8 mouse cellular contexts compared by ENCODE assay signal in genomic region chr11:58198663-58199062, GRCm38 (mm10). TPM values are rescaled to one million over a fixed set of nuclear protein-coding genes. Genes with fewer than 3 reads are reported as not detected.
DNase-seq lines count a peak whose midpoint lies in the region; ATAC-seq and TF ChIP-seq lines count a peak whose summit lies in the region.

No protein-coding gene starts in this region.

- H3K27ac ChIP-seq in kidney, adult 2 months (ENCODE audit: insufficient read depth, low read depth, low read length), result no peak overlapping the region
- no peak overlapping the region for H3K27ac ChIP-seq in embryonic facial prominence, embryonic 10.5 days (replicated peaks)
- no peak overlapping the region for H3K27ac ChIP-seq in hindbrain, embryonic 14.5 days
- H3K27ac ChIP-seq in midbrain, embryonic 13.5 days, result no peak overlapping the region

- WGBS in kidney, adult 2 months, result 81% methylated on average over 4 of the region's 4 CpGs
- 78% methylated on average over 4 of the region's 4 CpGs for WGBS in embryonic facial prominence, embryonic 10.5 days
- 94% methylated on average over 4 of the region's 4 CpGs for WGBS in hindbrain, embryonic 14.5 days
- 90% methylated on average over 4 of the region's 4 CpGs for WGBS in midbrain, embryonic 13.5 days

- TF ChIP-seq CTCF in kidney, adult 2 months (conservative IDR thresholded peaks at IDR 0.05; ENCODE audit: insufficient read depth, insufficient read length, low read depth, low read length), result no peak

- peak overlapping the region; percentile 76; the same call in 1 of the 2 replicates for H3K4me3 ChIP-seq in kidney, adult 2 months (ENCODE audit: insufficient read depth, low read depth, low read length)
- H3K4me3 ChIP-seq in embryonic facial prominence, embryonic 10.5 days, result peak overlapping the region; percentile 62
- peak overlapping the region; percentile 32; the same call in 1 of the 2 replicates for H3K4me3 ChIP-seq in hindbrain, embryonic 14.5 days (replicated peaks; ENCODE audit: low read length)
- no peak overlapping the region for H3K4me3 ChIP-seq in midbrain, embryonic 13.5 days (replicated peaks)

- DNase-seq in kidney, adult 2 months, result no peak
- no peak for DNase-seq in kidney, postnatal 14 days
- DNase-seq in embryonic facial prominence, embryonic 10.5 days (ENCODE audit: low spot score), result no peak
- DNase-seq in hindbrain, embryonic 14.5 days (ENCODE audit: low spot score), result no peak
- DNase-seq in cerebellum, postnatal 14 days, result no peak
- no peak for DNase-seq in T-cell, adult 2 months (ENCODE audit: low spot score)
- no peak for DNase-seq in natural killer cell, adult 2 months (ENCODE audit: low spot score in 2 of 2)

- no peaks in the 10 kb centered on the region for H3K27me3 ChIP-seq in kidney, adult 2 months (replicated peaks; ENCODE audit: control insufficient read depth, insufficient read depth, low read length)
- no peaks in the 10 kb centered on the region for H3K27me3 ChIP-seq in embryonic facial prominence, embryonic 10.5 days (replicated peaks; ENCODE audit: low read depth, poor library complexity, severe bottlenecking)
- no peaks in the 10 kb centered on the region for H3K27me3 ChIP-seq in hindbrain, embryonic 14.5 days (ENCODE audit: control insufficient read depth, insufficient read depth, low read length)
- no peaks in the 10 kb centered on the region for H3K27me3 ChIP-seq in midbrain, embryonic 13.5 days

- H3K9me3 ChIP-seq in embryonic facial prominence, embryonic 10.5 days, result no peaks in the 10 kb centered on the region
- H3K9me3 ChIP-seq in hindbrain, embryonic 14.5 days (ENCODE audit: control insufficient read depth, low read length), result no peaks in the 10 kb centered on the region
- no peaks in the 10 kb centered on the region for H3K9me3 ChIP-seq in midbrain, embryonic 13.5 days

- H3K9ac ChIP-seq in hindbrain, embryonic 14.5 days, result no peak overlapping the region
- H3K9ac ChIP-seq in midbrain, embryonic 13.5 days (replicated peaks), result no peak overlapping the region

- TF ChIP-seq POLR2A in kidney, adult 2 months (IDR thresholded peaks at IDR 0.05; ENCODE audit: low read depth, low read length), result no peak

- H3K4me1 ChIP-seq in kidney, adult 2 months (ENCODE audit: control insufficient read depth, insufficient read depth, low read length), result peaks cover 10% of the 10 kb centered on the region; the same call in 1 of the 2 replicates
- peaks cover 16% of the 10 kb centered on the region for H3K4me1 ChIP-seq in embryonic facial prominence, embryonic 10.5 days
- H3K4me1 ChIP-seq in hindbrain, embryonic 14.5 days (replicated peaks; ENCODE audit: control insufficient read depth, insufficient read depth, low read length), result no peaks in the 10 kb centered on the region
- peaks cover 4% of the 10 kb centered on the region; the same call in 1 of the 2 replicates for H3K4me1 ChIP-seq in midbrain, embryonic 13.5 days (replicated peaks)

- peak overlapping the region; percentile 55 for H3K4me2 ChIP-seq in hindbrain, embryonic 14.5 days (replicated peaks)
- peak overlapping the region; percentile 55; the same call in 1 of the 2 replicates for H3K4me2 ChIP-seq in midbrain, embryonic 13.5 days (replicated peaks)

- no peak for ATAC-seq in hindbrain, embryonic 14.5 days (ENCODE audit: low FRiP score)
- ATAC-seq in midbrain, embryonic 13.5 days, result no peak

- H3K36me3 ChIP-seq in kidney, adult 2 months (ENCODE audit: control insufficient read depth, insufficient read depth, low read length), result no peaks in the 10 kb centered on the region
- H3K36me3 ChIP-seq in embryonic facial prominence, embryonic 10.5 days (replicated peaks), result no peaks in the 10 kb centered on the region
- H3K36me3 ChIP-seq in hindbrain, embryonic 14.5 days (replicated peaks; ENCODE audit: control insufficient read depth, insufficient read depth), result no peaks in the 10 kb centered on the region
- no peaks in the 10 kb centered on the region for H3K36me3 ChIP-seq in midbrain, embryonic 13.5 days

RNA-seq across cellular contexts. Expression of gene Igtp, which starts 0.7 kb away (rescaled TPM):
- 15.9 and 18.6 TPM in 2 replicates for polyA plus RNA-seq in kidney, adult 2 months (2012; rRNA removed)
- 2.1 and 2.8 TPM in 2 replicates for polyA plus RNA-seq in embryonic facial prominence, embryonic 10.5 days (2016; fragmentation: Nextera tagmentation; extraction: Ambion mirVana)
- polyA plus RNA-seq in hindbrain, embryonic 14.5 days (2014; fragmentation: Nextera tagmentation; extraction: Ambion mirVana), result 1.5 and 2.4 TPM in 2 replicates
- polyA plus RNA-seq in midbrain, embryonic 13.5 days (2015; fragmentation: Nextera tagmentation; extraction: Ambion mirVana), result 1.3 and 1.6 TPM in 2 replicates

RNA-seq across cellular contexts. Expression of gene Irgm2, which starts 0.8 kb away (rescaled TPM):
- 14.7 and 18.9 TPM in 2 replicates for polyA plus RNA-seq in kidney, adult 2 months (2012; rRNA removed)
- polyA plus RNA-seq in embryonic facial prominence, embryonic 10.5 days (2016; fragmentation: Nextera tagmentation; extraction: Ambion mirVana), result 0.54 and 0.58 TPM in 2 replicates
- 0.94 and 1.4 TPM in 2 replicates for polyA plus RNA-seq in hindbrain, embryonic 14.5 days (2014; fragmentation: Nextera tagmentation; extraction: Ambion mirVana)
- 0.67 and 0.98 TPM in 2 replicates for polyA plus RNA-seq in midbrain, embryonic 13.5 days (2015; fragmentation: Nextera tagmentation; extraction: Ambion mirVana)

RNA-seq across cellular contexts. Expression of gene Mrpl22, which starts 27.2 kb away (rescaled TPM):
- polyA plus RNA-seq in kidney, adult 2 months (2012; rRNA removed), result 52.1 and 78.2 TPM in 2 replicates
- polyA plus RNA-seq in embryonic facial prominence, embryonic 10.5 days (2016; fragmentation: Nextera tagmentation; extraction: Ambion mirVana), result 143 and 146 TPM in 2 replicates
- polyA plus RNA-seq in hindbrain, embryonic 14.5 days (2014; fragmentation: Nextera tagmentation; extraction: Ambion mirVana), result 86.9 and 98.4 TPM in 2 replicates
- 114 and 120 TPM in 2 replicates for polyA plus RNA-seq in midbrain, embryonic 13.5 days (2015; fragmentation: Nextera tagmentation; extraction: Ambion mirVana)

RNA-seq across cellular contexts. Expression of gene Gemin5, which starts 30.3 kb away (rescaled TPM):
- 5.3 and 6.3 TPM in 2 replicates for polyA plus RNA-seq in kidney, adult 2 months (2012; rRNA removed)
- 39.6 and 40.5 TPM in 2 replicates for polyA plus RNA-seq in embryonic facial prominence, embryonic 10.5 days (2016; fragmentation: Nextera tagmentation; extraction: Ambion mirVana)
- polyA plus RNA-seq in hindbrain, embryonic 14.5 days (2014; fragmentation: Nextera tagmentation; extraction: Ambion mirVana), result 12.5 and 15.5 TPM in 2 replicates
- 17.5 and 19.1 TPM in 2 replicates for polyA plus RNA-seq in midbrain, embryonic 13.5 days (2015; fragmentation: Nextera tagmentation; extraction: Ambion mirVana)
